Mouse (Mus musculus): Measurements from ENCODE around the gene Olfr418. TPM values are rescaled to one million over a fixed set of nuclear protein-coding genes. Genes with fewer than 3 reads are reported as not detected.
"Not testable (repeated sequence)": the region's sequence is repeated elsewhere in the genome, so short reads cannot be mapped to it uniquely, and the experiment has no call there.

Olfr418 gene
- not detected in 2 replicates for polyA plus RNA-seq (2015; fragmentation: Nextera tagmentation; extraction: Ambion mirVana)

DNA sequence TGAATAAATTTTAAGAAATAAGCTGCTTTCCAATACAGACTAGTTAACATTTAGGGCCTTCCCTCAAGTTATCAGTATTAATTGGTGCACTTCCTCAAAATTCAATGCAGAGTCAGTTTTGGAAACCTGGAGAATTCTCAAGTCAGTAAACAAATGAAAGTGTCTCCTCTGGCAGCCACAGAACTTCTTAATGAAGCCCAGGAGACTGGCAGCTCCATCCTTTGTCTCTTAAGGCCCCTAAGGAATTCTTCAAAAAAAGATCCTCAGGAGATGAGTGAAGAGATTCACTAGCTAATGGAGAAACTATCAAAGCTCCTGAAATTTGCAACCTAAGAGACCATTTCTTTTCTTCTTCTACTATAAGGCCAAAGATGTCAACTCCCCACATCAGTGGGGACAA, at the start of gene Olfr418:
TSS of gene Olfr418 (plus strand) at position 301 of the 400 bp plus-strand sequence.
- H3K4me1 ChIP-seq = no peaks in the 10 kb centered on the region
- no peaks in the 10 kb centered on the region for H3K9me3 ChIP-seq
- no peaks in the 10 kb centered on the region for H3K27me3 ChIP-seq
- no peaks in the 10 kb centered on the region for H3K36me3 ChIP-seq
- H3K9ac ChIP-seq = no peak within 1 kb of the TSS
- no peak for ATAC-seq (ENCODE audit: insufficient number of reproducible peaks, insufficient read depth, low FRiP score, low TSS enrichment, low read depth)
- H3K4me3 ChIP-seq = no peak within 1 kb of the TSS
- no peak within 1 kb of the TSS for H3K4me2 ChIP-seq
- no peak within 1 kb of the TSS for H3K27ac ChIP-seq

DNA sequence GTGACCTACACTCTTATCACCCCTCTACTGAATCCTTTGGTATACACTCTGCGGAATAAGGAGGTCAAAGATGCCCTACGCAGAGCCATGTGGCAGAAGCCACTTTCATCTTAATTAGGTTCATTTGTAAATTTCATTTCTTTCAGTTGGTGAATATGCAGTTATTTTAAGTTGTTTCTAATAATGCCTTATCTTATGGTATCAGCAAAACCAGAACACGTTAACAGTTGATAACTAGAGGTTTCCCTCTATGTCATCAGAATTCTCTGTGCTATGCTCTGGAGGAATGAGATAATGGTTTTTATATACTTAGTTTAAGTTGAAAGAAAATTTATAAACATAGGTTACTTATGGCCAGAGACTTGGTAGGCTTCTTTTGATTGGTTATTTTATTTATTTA, 49.3 kb upstream of the Olfr418 start:
- no peak for ATAC-seq (ENCODE audit: insufficient number of reproducible peaks, insufficient read depth, low FRiP score, low TSS enrichment, low read depth)
- Histone ChIP-seq H3K4me2 (no peak overlapping the region), H3K27me3 (no peaks in the 10 kb centered on the region)

DNA sequence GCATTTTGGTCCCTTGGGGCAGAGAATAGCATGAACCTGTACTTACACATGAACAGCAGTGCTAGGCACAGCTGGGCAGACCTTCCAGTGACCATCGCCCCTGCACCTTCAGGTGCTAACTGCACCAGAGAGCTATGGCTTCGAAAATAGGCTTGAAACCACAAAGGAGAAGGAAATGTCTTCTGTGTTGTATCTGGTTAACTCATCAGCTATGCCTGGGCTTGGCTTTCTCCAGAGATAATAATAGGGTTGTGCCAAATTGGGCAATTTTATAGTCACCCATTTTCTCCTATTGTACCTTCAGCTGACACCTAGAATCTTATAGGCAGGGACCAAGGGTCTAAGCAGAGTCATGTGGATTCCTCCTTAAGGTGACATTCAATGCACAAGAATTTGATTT, 38.7 kb upstream of the Olfr418 start, which contains the start of gene Fcer1a:
TSS of gene Fcer1a (minus strand) at position 134 of the 400 bp plus-strand sequence.
- Histone ChIP-seq H3K27me3 (no peaks in the 10 kb centered on the region), H3K9ac (no peak within 1 kb of the TSS), H3K27ac (no peak within 1 kb of the TSS), H3K4me2 (no peak within 1 kb of the TSS), H3K9me3 (no peaks in the 10 kb centered on the region), H3K36me3 (no peaks in the 10 kb centered on the region), H3K4me1 (no peaks in the 10 kb centered on the region), H3K4me3 (no peak within 1 kb of the TSS)
- no peak for ATAC-seq (ENCODE audit: insufficient number of reproducible peaks, insufficient read depth, low FRiP score, low TSS enrichment, low read depth)
- WGBS = 85% methylated on average over 2 of the region's 2 CpGs

More for the DNA sequence above, 49.3 kb upstream of the Olfr418 start:
- 91% methylated on average over 3 of the region's 3 CpGs for WGBS
- H3K9ac ChIP-seq = no peak overlapping the region
- H3K4me1 ChIP-seq = no peaks in the 10 kb centered on the region
- no peaks in the 10 kb centered on the region for H3K9me3 ChIP-seq
- no peaks in the 10 kb centered on the region for H3K36me3 ChIP-seq
- H3K27ac ChIP-seq = no peak overlapping the region
- no peak overlapping the region for H3K4me3 ChIP-seq

DNA sequence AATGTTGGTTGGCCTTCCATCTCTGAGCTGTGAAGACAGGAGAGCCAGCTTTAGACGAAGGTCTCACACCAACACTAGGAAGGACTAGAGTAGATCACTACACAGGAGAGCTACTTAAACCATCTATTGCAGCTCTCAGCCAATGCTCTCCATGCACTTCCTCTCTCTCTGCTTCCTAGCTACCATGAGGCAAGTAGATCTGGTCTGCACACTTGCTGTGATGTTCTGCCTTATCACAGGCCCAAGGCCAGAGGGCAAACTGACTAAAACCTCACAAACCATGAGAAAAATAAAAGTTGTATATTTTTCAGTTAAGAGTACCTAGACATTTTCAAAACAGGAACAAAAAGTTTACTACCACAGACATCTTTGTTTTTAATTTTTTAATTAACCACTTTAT, 28.8 kb upstream of the Olfr418 start:
- not testable (repeated sequence) for H3K4me1 ChIP-seq; H3K4me3 ChIP-seq; H3K36me3 ChIP-seq; H3K27me3 ChIP-seq; H3K27ac ChIP-seq; H3K9me3 ChIP-seq; ATAC-seq (ENCODE audit: insufficient number of reproducible peaks, insufficient read depth, low FRiP score, low TSS enrichment, low read depth); H3K4me2 ChIP-seq; H3K9ac ChIP-seq
- 86% methylated on average over 1 of the region's 1 CpGs for WGBS

DNA sequence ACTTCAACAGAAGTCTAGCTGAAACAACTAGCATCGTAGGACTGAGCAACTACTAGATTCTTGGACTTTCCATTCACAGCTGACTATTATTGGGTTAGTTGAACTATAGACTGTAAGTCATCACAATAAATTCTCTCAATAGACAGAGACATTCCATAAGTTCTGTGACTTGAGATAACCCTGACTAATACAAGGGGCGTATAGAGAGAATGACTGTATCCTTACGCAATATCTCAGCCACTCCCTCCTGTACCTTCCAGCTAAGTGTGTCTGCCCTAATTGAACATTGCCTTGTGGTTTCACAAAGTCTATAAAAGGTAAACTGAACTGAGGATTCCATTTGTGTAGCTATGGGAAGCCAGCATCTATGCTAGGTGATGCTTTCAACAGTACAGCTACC, 15.9 kb upstream of the Olfr418 start:
- Histone ChIP-seq H3K4me1 (no peaks in the 10 kb centered on the region), H3K9me3 (no peaks in the 10 kb centered on the region), H3K4me3 (no peak overlapping the region), H3K36me3 (no peaks in the 10 kb centered on the region), H3K27me3 (no peaks in the 10 kb centered on the region), H3K4me2 (no peak overlapping the region), H3K27ac (no peak overlapping the region), H3K9ac (no peak overlapping the region)
- no peak for ATAC-seq (ENCODE audit: insufficient number of reproducible peaks, insufficient read depth, low FRiP score, low TSS enrichment, low read depth)
- WGBS = 92% methylated on average over 3 of the region's 3 CpGs

DNA sequence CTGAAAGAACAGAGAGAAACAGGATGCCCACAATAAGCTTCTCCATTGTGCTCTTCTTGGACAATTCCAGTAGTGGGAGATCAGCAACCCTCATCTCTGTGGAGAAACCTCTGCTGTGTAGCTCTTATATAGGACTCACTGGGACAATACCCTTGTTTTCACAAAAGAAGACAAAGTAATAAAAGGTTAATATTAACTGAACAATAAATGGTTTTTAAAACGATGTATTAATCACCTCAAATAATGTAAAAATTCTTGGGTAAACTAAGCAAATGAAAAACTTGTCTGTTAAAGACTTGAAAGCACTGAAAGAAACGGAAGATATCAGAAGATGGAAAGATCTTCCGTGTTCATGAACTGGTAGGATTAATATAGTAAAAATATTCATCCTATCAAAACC, 11.9 kb downstream of the Olfr418 start, which contains the start of gene Mptx2:
TSS of gene Mptx2 (minus strand) at position 101 of the 400 bp plus-strand sequence.
- Histone ChIP-seq H3K4me1 (no peaks in the 10 kb centered on the region), H3K9ac (no peak within 1 kb of the TSS), H3K9me3 (no peaks in the 10 kb centered on the region), H3K4me2 (no peak within 1 kb of the TSS), H3K27me3 (no peaks in the 10 kb centered on the region), H3K4me3 (no peak within 1 kb of the TSS), H3K27ac (no peak within 1 kb of the TSS), H3K36me3 (no peaks in the 10 kb centered on the region)
- WGBS = 69% methylated on average over 3 of the region's 3 CpGs
- no peak for ATAC-seq (ENCODE audit: insufficient number of reproducible peaks, insufficient read depth, low FRiP score, low TSS enrichment, low read depth)

DNA sequence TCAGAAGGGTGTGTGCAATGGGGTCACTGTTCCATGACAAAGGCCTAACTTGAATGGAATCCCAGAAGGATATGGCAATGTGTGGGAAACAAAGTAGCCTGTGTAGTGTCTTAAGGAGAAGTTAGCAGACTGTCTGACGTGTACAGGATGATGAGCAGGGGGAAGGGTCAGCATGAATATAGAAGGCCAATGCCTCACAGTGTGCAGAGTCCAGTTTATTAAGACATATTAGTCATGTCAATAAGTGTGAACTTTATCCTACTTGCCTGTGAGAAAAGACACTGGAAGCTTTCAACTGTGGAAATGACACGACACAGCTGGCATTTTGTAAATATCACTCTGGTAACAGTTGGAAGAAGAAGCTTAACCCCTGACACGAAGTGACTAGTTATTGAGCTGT, 37.0 kb downstream of the Olfr418 start:
- H3K27me3 ChIP-seq; ATAC-seq (ENCODE audit: insufficient number of reproducible peaks, insufficient read depth, low FRiP score, low TSS enrichment, low read depth); H3K4me2 ChIP-seq; H3K9me3 ChIP-seq; H3K27ac ChIP-seq; H3K4me3 ChIP-seq; H3K9ac ChIP-seq; H3K36me3 ChIP-seq; H3K4me1 ChIP-seq: not testable (repeated sequence)
- 49% methylated on average over 3 of the region's 3 CpGs for WGBS

DNA sequence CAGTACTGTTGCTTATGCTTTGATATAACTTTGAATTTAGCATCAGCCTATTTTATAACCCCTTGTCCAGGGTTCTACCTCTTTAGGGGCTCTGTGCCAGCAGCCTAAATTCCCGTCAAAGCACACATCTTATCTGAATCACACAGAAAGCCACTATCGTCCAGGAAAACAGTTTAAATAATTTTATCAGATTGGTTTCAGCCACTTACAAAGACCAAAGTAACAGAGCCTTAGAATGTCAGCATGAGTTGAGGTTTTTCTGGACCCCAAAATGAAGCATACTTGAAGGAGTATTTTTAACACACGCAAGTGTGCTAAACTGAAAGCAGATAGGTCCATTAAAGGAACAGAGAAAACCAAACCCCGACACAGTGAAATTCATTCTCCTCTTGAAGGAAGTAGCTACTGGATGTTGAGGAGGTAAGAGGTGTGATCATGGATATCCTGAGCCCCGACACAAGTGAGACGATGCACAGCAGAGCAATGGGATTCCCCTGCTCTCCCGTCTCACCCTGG, 47.8 kb downstream of the Olfr418 start:
- not testable (repeated sequence) for H3K27me3 ChIP-seq; H3K4me2 ChIP-seq; H3K27ac ChIP-seq; H3K4me1 ChIP-seq; H3K9me3 ChIP-seq; ATAC-seq (ENCODE audit: insufficient number of reproducible peaks, insufficient read depth, low FRiP score, low TSS enrichment, low read depth); H3K9ac ChIP-seq; H3K36me3 ChIP-seq; H3K4me3 ChIP-seq
- 77% methylated on average over 7 of the region's 7 CpGs for WGBS

DNA sequence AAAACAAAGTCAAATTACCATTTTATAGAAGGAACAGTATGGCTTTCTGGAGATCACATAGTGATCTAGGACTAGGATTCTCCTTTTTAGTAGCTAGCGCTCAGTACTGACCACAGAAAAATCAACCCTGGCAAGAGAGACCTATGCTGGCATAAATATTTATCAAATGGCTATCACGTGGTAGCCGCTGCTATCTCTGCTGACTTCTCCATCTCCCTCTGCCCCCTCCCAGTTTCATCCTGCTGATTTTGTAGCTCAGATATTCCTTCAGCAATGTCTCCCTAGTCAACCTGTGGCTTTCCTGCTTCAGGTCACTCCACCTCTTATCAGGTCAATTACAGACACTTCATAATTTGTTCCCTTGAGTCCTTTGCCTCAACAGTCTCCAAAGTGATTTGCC, 49.9 kb downstream of the Olfr418 start:
- H3K27ac ChIP-seq = no peak overlapping the region
- no peaks in the 10 kb centered on the region for H3K36me3 ChIP-seq
- H3K4me2 ChIP-seq = no peak overlapping the region
- no peak overlapping the region for H3K4me3 ChIP-seq
- no peak overlapping the region for H3K9ac ChIP-seq
- 86% methylated on average over 3 of the region's 3 CpGs for WGBS
- H3K4me1 ChIP-seq = no peaks in the 10 kb centered on the region
- ATAC-seq (ENCODE audit: insufficient number of reproducible peaks, insufficient read depth, low FRiP score, low TSS enrichment, low read depth) = no peak
- H3K27me3 ChIP-seq = no peaks in the 10 kb centered on the region
- H3K9me3 ChIP-seq = no peaks in the 10 kb centered on the region

DNA sequence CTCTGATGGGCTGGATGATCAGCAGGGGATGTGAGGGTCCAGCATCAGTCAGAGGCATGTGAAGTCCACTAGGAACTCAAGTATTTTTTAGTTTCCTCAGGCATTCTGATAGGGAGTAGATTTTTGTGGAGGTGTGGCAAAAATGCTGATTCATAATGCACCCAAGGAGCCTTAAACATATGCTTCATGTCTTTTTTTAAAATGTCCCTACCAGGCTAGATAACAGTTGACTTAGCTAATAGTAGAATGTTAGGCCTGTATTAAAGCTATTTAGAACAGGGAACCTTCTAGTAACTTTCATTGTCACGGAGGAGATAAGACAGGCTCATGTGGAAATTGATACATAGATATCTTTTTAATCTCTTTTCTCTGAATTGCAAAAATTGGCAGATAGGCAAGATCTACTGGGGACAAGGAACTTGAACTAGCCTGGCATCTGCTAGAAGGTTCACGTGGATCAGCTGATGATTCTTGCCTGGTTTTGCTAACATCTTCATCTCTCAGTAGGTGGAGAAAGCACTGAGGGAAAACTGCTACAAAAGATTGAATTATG, 52.2 kb downstream of the Olfr418 start:
- 84% methylated on average over 2 of the region's 2 CpGs for WGBS
- H3K4me2 ChIP-seq = no peak overlapping the region
- no peaks in the 10 kb centered on the region for H3K36me3 ChIP-seq
- H3K27ac ChIP-seq = no peak overlapping the region
- H3K4me3 ChIP-seq = no peak overlapping the region
- no peaks in the 10 kb centered on the region for H3K9me3 ChIP-seq
- H3K27me3 ChIP-seq = no peaks in the 10 kb centered on the region
- H3K9ac ChIP-seq = no peak overlapping the region
- no peaks in the 10 kb centered on the region for H3K4me1 ChIP-seq
- ATAC-seq (ENCODE audit: insufficient number of reproducible peaks, insufficient read depth, low FRiP score, low TSS enrichment, low read depth) = no peak

DNA sequence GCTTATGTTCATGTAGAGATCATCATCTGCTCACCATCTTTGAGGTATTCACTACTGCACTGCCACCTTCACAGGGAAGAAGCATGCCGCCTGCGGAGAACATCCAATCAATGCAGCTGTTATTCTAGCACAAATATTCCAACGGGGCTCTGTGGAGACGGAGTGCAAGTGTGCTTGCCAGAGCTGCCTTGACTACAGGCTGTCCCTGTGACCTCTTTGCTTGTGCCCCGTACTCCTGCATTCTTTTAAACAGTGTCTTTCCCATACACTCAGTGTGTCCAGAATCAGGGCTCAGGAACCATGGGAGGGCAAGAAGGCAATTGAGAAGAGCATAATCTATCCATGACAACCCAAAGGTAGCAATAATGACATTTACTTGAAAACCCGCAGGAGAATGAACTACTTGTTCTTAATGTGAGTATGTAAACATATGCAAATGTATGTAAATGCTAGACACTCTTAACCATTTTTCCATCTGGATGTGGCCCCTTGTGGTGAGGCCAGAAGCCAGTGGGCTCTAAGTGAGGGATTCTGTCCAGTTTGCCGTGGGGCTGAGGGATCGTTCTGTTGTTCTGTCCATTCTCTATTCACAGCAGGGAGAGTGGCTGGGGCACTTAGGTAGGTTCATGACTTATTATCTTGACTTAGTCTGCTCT, 55.9 kb downstream of the Olfr418 start:
- 75% methylated on average over 8 of the region's 8 CpGs for WGBS
- Histone ChIP-seq H3K27ac (no peak overlapping the region), H3K4me3 (no peak overlapping the region), H3K9ac (no peak overlapping the region), H3K4me2 (no peak overlapping the region), H3K36me3 (no peaks in the 10 kb centered on the region), H3K27me3 (no peaks in the 10 kb centered on the region), H3K4me1 (no peaks in the 10 kb centered on the region), H3K9me3 (no peaks in the 10 kb centered on the region)
- no peak for ATAC-seq (ENCODE audit: insufficient number of reproducible peaks, insufficient read depth, low FRiP score, low TSS enrichment, low read depth)

DNA sequence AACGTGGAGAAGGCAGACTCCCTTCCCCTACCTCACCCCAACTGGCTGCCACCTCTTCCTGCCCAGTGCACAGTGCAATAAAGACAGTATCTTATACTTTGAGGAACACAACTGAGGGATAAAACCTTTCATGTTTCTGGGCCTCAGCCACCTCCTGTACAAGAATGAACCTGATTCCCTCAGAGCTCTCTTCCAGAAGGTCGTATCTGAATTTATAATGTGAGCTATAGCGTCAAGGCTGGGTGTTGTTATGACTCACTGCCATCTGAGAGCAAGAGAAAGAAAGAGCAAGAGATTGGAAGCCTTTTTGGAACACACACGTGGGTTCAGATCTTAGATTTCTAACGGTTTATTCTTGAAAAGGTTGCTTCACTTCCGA, 56.4 kb downstream of the Olfr418 start:
- ATAC-seq (ENCODE audit: insufficient number of reproducible peaks, insufficient read depth, low FRiP score, low TSS enrichment, low read depth) = no peak
- Histone ChIP-seq H3K4me1 (no peaks in the 10 kb centered on the region), H3K36me3 (no peaks in the 10 kb centered on the region), H3K9ac (no peak overlapping the region), H3K9me3 (no peaks in the 10 kb centered on the region), H3K4me3 (no peak overlapping the region), H3K27ac (no peak overlapping the region), H3K27me3 (no peaks in the 10 kb centered on the region), H3K4me2 (no peak overlapping the region)
- WGBS = 69% methylated on average over 6 of the region's 6 CpGs

All from embryonic facial prominence, embryonic 13.5 days (tissue).